Mouse (Mus musculus) T-cell, adult 2 months (primary cell): ENCODE results near the gene Arid2.
"Not testable (repeated sequence)": the region's sequence is repeated elsewhere in the genome, so short reads cannot be mapped to it uniquely, and the experiment has no call there.

Experiments
- DNase-seq: peaks from one replicate; pipeline ENCODE4 v3.0.0; 2022; ENCODE audit warnings: low spot score

Gene Arid2

GRCm38 (mm10) chr15:96287369-96287975 lies at the start of gene Arid2:
Arid2 (plus strand) TSS chr15:96287518.
- peak; percentile 52 for DNase-seq

- DNase-seq = no peak
Measured at GRCm38 (mm10) chr15:96238071-96238470, 49.2 kb upstream of the Arid2 start.

GRCm38 (mm10) chr15:96244171-96244570 lies 43.1 kb upstream of the Arid2 start:
- no peak for DNase-seq

- not testable (repeated sequence) for DNase-seq
Measured at GRCm38 (mm10) chr15:96244715-96245114, 42.6 kb upstream of the Arid2 start.

- DNase-seq = no peak
Measured at GRCm38 (mm10) chr15:96253827-96254226, 33.5 kb upstream of the Arid2 start.

GRCm38 (mm10) chr15:96254356-96254755 lies 33.0 kb upstream of the Arid2 start:
- no peak for DNase-seq

GRCm38 (mm10) chr15:96257781-96258180 lies 29.5 kb upstream of the Arid2 start:
- peak; percentile 10 for DNase-seq

- DNase-seq = no peak
Measured at GRCm38 (mm10) chr15:96264614-96265013, 22.7 kb upstream of the Arid2 start.

- no peak for DNase-seq
Measured at GRCm38 (mm10) chr15:96267933-96268332, 19.4 kb upstream of the Arid2 start.

GRCm38 (mm10) chr15:96268610-96269009 lies 18.7 kb upstream of the Arid2 start:
- DNase-seq = no peak

GRCm38 (mm10) chr15:96269402-96269801 lies 17.9 kb upstream of the Arid2 start:
- no peak for DNase-seq

- DNase-seq = no peak
Measured at GRCm38 (mm10) chr15:96270272-96270880, 16.9 kb upstream of the Arid2 start.

GRCm38 (mm10) chr15:96272356-96272755 lies 15.0 kb upstream of the Arid2 start:
- no peak for DNase-seq

GRCm38 (mm10) chr15:96274341-96274740 lies 13.0 kb upstream of the Arid2 start:
- DNase-seq = no peak

- no peak for DNase-seq
Measured at GRCm38 (mm10) chr15:96275198-96275597, 12.1 kb upstream of the Arid2 start.

- DNase-seq = no peak
Measured at GRCm38 (mm10) chr15:96275810-96276493, 11.4 kb upstream of the Arid2 start.

GRCm38 (mm10) chr15:96277061-96277460 lies 10.3 kb upstream of the Arid2 start:
- DNase-seq = no peak

- DNase-seq = no peak
Measured at GRCm38 (mm10) chr15:96281236-96281635, 6.1 kb upstream of the Arid2 start.

- peak; percentile 8 for DNase-seq
Measured at GRCm38 (mm10) chr15:96283141-96283540, 4.2 kb upstream of the Arid2 start.

GRCm38 (mm10) chr15:96283920-96284431 lies 3.3 kb upstream of the Arid2 start:
- DNase-seq = peak; percentile 47

- peak; percentile 35 for DNase-seq
Measured at GRCm38 (mm10) chr15:96284711-96285322, 2.5 kb upstream of the Arid2 start.

- peak; percentile 75 for DNase-seq
Measured at GRCm38 (mm10) chr15:96285323-96286014, 1.8 kb upstream of the Arid2 start.
